Mouse (Mus musculus) liver (tissue): ENCODE measurements around the gene Hist1h4d.
"Not testable (repeated sequence)": the region's sequence is repeated elsewhere in the genome, so short reads cannot be mapped to it uniquely, and the experiment has no call there.

Experiments
- DNase-seq: peaks from one replicate; pipeline ENCODE4 v3.0.0-alpha.2; 2020; ENCODE audit warnings: mixed read lengths

The Hist1h4d gene

DNA sequence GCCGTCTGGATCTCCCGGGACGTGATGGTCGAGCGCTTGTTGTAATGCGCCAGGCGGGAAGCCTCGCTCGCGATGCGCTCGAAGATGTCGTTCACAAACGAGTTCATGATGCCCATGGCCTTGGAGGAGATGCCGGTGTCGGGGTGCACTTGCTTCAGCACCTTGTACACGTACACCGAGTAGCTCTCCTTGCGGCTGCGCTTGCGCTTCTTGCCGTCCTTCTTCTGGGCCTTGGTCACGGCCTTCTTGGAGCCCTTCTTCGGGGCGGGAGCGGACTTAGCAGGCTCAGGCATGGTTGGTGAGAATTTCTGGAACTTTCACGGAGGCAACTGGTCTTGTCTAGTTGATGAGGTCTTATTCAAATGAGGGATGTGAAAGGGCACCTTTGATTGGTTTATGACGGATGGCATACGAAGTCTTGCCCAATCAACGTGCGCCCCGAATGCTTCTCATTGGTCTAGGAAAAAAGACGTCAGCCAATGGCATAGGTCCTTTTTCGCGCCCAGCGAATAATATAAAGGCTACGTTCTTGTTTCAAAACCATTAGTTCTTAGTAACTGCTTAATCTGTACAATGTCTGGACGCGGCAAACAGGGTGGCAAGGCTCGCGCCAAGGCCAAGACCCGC lies 7.4 kb upstream of the Hist1h4d start, which contains the start of the genes Hist1h2bf and Hist1h2ad:
Gene Hist1h2bf (minus strand): TSS at position 299 of the 627 bp plus-strand sequence.
Gene Hist1h2ad (plus strand): TSS at position 484 of the 627 bp plus-strand sequence.
- DNase-seq, result peak; percentile 94

DNA sequence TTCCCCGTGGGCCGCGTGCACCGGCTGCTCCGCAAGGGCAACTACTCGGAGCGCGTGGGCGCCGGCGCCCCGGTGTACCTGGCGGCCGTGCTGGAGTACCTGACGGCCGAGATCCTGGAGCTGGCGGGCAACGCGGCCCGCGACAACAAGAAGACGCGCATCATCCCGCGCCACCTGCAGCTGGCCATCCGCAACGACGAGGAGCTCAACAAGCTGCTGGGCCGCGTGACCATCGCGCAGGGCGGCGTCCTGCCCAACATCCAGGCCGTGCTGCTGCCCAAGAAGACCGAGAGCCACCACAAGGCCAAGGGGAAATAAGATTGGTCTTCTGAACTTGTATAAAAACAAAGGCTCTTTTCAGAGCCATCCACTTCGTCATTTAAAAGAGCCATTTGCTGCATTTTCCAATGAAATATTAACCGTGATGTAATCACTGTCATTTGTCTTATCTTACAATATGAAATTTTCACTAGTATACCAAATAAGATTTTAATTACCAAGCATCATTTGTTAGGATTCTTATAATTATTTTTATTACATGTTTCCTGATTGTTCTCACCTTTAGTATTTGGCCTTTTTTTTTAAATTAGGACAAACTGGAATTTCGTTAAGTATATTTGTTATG lies 6.7 kb upstream of the Hist1h4d start:
- DNase-seq, result not testable (repeated sequence)

DNA sequence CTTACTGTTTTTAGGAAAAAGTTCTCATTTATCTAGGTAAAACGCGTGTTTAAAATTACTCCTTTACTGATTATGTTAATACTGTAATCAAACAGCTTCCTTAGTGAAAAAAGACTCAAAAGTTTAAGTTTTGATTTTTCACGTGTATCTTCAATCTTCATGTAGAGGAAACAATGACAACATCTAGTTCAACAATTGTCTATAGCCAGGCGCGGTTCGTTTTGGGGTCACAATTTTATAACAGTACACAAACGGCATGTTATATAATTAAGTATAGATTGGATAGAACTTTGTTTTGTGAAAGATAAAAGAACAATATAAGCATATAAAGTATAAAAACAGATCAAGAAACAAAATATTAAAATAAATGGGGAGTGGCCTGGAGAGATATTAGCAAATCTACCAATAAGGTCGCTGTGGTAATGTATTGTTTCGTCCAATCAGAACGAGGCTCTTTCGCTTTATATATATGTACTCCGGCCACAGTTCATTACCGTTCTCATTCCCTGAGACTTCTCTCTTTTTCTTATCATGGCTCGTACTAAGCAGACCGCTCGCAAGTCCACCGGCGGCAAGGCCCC lies 6.0 kb upstream of the Hist1h4d start, which contains the start of gene Hist1h3d:
Gene Hist1h3d (plus strand): TSS at position 493 of the 581 bp plus-strand sequence.
- DNase-seq, result peak; percentile 74

DNA sequence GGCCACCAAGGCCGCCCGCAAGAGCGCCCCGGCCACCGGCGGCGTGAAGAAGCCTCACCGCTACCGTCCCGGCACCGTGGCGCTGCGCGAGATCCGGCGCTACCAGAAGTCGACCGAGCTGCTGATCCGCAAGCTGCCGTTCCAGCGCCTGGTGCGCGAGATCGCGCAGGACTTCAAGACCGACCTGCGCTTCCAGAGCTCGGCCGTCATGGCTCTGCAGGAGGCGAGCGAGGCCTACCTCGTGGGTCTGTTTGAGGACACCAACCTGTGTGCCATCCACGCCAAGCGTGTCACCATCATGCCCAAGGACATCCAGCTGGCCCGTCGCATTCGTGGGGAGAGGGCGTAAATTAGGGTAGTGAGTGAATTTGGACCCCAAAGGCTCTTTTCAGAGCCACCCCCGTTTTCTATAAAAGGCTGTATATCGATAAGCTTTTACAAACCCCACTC lies 5.5 kb upstream of the Hist1h4d start:
- peak; percentile 35 for DNase-seq

DNA sequence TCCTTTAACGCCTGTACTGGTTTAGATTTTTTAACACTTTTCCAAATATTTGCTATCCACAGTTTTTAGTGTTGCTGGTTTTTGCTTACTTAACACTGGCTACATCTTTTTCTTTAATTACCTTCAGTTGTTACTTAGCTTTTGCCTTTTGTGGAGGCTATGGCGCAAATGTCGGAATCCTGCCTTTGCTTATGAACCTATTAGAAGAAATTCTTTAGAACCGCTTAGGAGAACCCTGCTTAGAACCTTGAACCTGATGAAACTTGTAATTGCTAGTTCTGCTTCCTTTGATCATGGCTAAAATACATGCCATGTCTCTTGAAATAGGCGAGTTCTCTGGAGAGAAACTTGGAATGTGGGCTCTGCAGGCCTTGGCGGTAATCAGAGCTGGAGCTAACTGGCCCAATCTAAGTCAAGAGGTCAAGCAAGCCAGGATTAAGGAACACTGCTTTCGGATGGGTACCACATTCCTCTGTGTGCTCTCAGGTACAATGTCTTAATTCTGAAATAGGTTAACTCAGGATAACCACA lies 5.0 kb upstream of the Hist1h4d start:
- peak; percentile 38 for DNase-seq

DNA sequence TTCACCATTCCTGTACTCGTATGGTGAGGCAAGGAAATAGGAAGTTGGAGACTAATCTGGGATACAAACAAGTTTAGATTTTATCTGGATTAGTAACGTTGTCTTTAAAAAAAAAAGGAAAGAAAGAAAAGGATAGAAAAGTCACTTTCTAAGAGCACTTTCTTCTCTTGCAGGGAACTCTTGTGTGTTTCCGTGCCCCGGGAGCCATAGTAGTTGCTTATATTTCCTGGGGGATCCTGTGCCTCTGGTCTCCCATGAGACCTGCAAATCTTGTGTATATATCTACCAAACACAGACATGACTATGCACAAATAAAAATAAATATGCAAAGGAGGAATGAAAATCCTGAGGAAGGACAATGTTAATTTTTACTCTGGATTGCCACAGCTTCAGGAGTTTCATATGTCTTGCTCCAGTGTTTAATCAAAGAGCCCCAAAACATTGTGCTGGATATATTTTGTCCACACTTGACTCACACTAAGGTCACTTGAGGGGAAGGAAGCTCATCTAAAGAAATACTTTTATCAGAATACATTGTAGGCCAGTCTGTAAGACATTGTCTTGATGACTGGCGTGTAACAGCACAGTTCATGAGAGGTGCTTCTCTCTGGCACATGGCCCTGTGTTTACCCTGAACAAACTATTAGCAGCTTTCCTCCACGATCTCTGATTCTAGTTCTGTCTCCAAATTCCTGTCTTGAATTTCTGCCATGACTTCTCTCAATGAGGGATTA lies 4.3 kb upstream of the Hist1h4d start:
- peak; percentile 28 for DNase-seq

DNA sequence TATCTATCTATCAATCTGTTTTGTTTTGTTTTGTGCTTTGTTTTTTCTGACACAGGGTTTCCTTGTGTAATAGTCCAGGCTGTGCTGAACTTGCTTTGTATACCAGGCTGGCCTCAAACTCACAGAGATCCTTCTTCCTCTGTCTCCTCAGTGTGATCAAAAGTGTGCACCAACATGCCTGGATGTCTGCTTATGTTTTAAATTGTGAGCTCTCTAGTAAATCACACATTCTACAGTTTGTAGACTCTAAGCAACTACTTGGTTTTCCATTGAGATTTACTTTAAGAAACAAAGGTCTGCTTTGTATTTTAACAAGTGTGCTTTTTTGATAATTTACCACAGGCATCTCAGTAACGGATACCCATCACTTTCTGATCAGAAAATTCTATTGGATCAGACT lies 3.6 kb upstream of the Hist1h4d start:
- DNase-seq, result no peak

DNA sequence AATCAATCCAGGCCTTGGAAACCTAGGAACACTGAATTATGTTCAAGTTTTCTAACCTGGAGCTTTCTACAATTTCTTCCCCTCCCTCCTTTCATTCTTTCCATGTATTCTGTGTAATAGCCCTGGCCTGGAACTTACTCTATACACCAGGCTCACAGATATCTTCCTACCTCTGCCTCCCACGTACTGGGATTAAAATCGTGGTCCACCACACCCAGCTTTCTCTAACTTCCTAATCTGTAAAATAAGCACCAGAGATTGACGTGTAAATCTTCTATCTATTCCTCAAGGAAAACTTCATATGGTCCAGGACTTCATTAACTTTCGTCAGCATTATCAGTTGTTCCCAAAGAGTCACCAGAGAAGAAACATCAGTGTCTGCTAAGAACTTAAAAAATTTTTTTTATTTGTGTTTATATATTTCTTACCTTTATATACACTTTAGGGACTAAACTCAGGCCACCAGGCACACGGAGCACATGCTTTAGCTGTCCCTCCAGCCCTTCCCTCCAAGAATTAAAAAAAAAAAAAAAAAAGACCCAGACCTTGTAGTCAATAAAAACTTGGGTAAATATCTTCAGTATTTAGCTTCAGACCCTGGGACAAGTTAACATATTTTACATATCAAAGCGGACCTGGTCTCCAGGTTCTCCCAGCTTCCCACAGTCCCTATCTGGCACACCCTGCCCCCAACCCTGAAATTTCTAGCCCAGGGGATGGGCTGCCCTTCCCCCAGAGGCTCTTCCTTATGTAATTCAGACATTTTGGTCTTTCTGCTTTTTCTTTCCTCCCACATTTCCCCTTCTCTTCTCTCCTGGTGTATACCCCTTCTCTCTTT lies 1.0 kb downstream of the Hist1h4d start:
- DNase-seq, result peak; percentile 25

DNA sequence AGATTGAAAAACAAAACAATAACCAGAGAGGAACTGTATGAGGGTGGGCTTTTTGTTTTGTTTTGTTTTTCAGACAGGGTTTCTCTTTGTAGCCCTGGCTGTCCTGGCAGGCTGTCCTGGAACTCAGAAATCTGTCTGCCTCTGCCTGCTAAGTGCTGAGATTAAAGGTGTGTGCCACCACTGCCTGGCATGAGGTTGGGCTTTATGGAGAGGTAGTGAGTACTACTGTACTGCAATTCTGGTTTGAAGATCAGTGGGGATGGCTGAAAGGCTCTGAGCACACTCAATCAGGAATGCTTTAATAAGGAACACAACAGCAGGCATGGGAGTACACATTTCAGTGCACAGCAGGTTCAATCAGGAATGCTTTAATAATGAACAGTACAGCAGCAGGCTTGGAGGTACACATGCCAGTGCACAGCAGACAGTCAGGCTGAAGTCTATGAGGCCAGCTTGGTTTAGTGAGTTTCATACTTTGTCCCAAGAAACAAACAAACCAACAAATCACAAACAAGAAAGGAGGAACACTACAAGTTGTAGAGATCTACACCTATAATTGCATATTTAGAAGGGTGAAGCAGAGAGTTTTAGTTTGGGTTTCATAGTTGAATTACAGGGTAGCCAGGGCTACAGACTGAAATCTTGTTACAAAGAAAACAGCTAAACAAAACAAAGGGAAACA lies 2.1 kb downstream of the Hist1h4d start:
- no peak for DNase-seq

DNA sequence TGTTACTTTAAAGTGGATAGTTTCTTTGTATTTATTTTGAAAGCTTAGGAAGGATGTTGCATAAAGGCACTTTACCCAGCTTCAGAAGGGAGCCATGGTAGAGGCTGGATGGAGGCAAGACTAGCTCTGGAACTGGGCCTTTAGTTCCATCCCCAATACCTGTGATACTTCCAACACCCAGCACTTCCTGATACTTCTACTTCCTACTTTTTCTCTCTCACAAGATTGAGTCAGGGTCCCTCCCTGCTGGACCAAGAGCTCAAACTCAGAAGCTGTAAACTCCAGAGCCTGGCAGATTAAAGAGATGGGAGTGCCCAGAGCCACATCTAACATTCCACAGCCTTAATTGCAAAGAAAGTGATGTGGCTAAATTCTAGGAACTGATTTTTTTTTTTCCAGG lies 2.9 kb downstream of the Hist1h4d start:
- DNase-seq, result peak; percentile 31

DNA sequence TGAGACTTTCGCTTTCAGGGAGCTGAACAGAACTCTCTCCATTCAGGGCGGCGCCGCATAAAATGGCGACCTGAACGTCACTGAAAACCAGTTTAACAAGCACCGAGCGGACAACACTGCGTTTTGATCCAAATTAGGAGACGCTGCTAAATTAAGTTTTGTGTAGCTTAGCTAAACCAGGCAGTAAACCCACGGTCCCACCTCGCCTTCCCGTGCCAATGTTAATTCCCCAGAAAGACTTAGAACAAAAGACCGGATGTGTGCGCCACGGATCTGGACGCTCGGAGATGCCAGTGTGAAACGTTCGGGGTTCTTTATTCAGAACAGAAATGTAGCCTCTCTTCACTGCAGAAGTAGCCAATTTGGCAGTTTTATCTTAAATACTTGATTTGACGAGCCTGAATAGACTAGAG lies 3.6 kb downstream of the Hist1h4d start:
- DNase-seq, result peak; percentile 85

DNA sequence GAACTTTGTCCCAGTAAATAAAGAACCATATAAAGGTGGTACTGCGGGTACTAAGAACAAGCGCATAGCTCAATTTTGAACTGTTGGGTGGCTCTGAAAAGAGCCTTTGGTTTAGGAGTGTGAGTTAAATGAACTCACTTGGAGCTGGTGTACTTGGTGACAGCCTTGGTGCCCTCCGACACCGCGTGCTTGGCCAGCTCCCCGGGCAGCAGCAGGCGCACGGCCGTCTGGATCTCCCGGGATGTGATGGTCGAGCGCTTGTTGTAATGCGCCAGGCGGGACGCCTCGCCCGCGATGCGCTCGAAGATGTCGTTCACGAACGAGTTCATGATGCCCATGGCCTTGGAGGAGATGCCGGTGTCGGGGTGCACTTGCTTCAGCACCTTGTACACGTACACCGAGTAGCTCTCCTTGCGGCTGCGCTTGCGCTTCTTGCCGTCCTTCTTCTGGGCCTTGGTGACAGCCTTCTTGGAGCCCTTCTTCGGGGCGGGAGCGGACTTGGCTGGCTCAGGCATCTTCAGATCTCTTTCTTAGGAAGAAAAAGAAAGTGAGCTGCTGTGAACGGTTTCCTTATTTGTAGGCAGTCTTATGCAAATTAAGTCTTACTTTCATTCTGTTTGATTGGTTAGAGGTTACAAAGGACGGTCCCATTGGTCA lies 4.2 kb downstream of the Hist1h4d start:
- peak; percentile 86 for DNase-seq

DNA sequence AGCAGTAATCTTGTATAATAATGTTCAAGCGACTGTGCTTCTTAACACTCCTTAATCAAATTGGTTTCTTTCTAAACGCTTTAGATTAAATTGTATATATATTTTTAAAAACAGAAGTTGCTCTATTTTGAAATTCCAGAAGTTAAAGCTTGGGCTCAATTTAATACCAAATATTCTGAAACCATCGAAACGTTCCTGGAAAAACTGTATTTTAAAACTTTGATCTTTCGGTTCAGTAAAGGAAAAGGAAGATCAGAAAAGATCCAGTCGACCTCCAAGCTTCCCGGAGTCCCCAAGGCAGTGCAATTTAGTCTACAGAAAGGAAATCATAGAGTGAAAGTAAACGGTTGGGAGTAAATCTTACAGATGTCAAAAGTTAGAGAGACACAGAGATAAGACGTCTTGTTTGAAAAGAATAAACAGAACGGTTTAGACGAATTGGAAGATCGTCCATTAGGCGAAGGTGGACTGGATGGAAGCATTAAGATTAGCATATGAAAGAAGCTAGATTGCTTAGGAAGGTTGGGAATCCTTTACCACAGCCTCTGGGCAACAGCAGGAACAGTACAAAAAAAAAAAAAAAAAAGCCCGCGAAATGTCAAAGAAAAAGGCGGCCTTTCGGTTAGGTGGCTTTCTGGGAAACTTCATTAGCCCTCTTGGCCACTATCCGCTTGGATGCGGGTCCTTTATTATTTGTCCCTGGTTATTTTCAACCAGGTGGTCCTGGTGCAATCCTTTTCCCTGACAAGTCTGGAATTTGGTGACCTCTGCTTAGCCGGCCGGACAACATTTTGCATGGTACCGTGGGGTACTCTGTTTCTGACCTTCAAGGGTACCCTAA lies 4.9 kb downstream of the Hist1h4d start:
- DNase-seq, result peak; percentile 19

DNA sequence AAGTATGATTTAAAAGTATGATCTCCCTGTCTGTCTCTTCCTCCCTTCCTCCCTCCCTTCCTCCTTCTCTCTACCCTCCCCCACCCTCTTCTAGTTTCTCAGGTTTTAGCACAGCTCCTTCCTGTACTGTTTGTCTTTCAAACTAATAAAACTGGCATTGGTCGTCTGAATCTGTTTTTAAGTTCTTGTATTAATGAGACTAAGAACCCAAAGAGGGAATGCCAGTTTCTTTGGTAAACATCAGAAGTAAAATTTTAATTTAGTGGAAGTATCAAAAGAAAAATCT lies 5.5 kb downstream of the Hist1h4d start:
- no peak for DNase-seq

DNA sequence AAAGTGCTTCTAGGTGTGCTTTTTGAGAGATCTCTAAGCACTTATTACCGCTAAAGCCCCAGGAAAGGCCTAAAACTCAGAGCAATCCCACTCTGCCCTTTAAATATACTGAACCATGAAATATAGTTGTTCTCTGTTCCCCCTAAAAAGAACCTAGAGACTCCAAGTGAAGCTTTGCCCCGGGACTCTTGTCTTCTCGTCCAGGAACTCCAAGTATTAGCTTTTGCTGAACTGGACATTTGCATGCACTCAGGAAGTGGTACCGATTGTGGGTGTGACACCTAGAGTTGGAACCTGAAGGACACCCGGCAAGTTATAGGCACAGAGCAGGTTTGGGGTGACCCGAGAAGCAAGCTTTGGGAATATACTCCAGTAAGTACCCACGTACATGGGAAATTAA lies 9.8 kb downstream of the Hist1h4d start:
- no peak for DNase-seq

DNA sequence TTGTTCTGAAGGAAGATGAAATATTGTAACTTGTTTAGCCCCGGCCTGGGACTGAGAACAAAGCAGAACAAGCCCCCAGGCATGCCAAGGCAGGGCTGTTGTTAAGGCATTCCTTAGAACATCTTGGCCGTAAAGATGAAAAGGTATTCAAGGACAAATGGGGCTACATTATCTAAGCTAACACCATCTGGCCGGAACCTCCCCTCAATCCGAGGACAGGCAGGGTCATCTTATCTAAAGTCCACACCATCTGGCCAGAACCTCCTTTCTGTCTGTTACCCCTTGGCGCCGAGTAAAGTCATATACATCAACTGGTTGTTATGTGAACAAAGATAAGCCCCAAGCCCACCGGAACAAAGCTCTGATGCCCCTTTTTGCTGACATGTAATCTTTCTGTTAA lies 10.5 kb downstream of the Hist1h4d start:
- DNase-seq, result not testable (repeated sequence)

DNA sequence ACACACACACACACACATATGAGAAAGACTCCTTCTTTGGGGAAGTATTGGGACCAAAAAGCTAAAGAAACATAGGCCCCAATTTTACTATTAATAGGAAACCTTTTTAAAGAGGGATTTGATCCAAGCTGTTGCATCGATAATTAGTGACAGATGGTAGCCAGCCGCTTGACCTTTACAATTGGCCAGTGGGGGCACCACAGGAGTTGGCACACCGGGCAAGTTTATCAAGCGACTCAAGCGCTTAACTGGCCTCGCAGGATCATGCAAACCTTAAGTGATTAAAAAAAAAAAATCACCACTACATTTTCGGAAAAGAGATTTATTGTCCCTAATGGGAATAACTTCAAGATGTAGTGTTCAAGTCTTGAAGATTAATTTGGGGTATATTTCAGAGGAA lies 11.2 kb downstream of the Hist1h4d start:
- no peak for DNase-seq

DNA sequence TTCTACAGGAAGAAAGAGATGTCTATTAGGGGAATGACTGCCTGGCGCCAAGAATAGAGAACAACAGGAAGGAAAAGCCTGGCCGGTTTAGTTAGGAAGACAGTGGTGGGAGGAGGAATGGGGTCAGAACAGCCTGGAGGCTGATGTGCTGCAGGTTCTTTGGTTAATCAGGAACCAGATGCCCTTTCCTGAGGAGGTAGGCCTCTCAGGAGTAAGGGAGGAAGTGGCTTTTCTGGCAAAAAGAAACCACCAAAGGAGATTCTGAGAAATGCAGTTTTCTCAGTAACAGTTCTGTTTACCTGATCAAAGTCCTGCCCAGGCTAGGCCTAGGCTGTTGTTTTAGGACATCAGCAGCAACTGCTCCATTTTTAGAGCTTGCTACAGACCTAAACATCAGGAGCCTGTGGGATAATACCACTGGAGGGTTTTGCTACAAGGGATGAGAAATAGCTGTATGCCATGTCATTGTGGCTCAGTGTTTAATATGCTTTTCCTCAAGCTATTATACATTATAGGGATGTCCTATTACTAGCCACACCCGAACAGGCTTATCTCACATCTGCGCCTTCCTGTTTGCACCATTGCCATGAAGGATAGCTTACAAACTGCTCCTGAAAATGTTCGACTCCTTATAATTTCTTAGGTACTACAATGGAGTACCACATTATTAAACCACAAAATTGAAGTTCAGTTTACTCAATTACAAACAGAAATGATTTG lies 11.8 kb downstream of the Hist1h4d start:
- DNase-seq, result peak; percentile 33

DNA sequence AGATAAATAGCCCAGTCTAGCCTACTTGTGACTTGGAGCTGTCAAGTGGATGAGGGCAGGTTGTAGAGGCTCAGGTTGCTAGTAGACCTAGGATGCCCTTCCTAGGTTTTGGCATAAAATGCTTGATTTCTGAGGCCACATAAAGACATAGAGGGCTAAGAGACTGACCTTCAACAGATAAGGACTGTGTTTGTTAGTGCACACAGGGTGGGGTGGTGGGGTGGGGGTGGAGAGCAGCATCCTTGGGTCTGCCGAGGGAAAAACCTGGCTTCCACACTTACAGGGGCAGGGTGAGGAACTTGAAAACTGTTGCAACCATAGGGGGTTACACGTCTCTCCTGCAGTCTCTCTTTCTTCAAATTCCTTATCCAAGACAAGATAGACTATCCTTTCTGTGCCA lies 13.8 kb downstream of the Hist1h4d start:
- DNase-seq, result peak; percentile 41
